Mouse (Mus musculus) layer of hippocampus, adult 8-10 months (tissue): ENCODE measurements around the gene Ncapg. TPM values are rescaled to one million over a fixed set of nuclear protein-coding genes. Genes with fewer than 3 reads are reported as not detected.

Experiments used
- DNase-seq, 2 experiments: peaks; one replicate each; pipeline ENCODE4 v3.0.0; 2022; ENCODE audit warnings: low spot score in 2 of 2
- total RNA-seq, 4 experiments: library from RNA; stranded (reverse); gene quantifications; 2 replicates each; pipeline ENCODE4 v1.2.4; 2022

Gene Ncapg
- total RNA-seq, 4 experiments from 2014 or later = 0.29 to 1.2 (median 0.39) TPM

DNA sequence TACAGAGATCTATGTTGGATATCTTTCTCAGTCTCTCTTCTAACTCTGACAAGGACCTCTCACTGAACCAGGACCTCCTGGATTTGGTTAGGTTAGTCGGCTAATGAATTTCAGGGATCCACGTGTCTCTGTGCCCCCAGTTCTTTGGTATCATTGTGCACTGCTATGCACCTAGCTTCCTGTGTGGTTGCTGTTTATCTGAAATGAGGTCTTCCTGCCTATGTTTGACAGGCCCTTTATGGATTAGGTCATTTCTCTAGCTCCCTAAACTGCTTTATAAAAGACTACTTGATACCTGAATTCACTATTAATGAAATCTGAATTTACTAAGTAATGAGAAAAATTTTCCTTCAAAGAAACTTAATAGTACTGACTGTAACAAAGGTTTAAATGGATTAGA, 21.1 kb downstream of the Ncapg start:
- DNase-seq = no peak

DNA sequence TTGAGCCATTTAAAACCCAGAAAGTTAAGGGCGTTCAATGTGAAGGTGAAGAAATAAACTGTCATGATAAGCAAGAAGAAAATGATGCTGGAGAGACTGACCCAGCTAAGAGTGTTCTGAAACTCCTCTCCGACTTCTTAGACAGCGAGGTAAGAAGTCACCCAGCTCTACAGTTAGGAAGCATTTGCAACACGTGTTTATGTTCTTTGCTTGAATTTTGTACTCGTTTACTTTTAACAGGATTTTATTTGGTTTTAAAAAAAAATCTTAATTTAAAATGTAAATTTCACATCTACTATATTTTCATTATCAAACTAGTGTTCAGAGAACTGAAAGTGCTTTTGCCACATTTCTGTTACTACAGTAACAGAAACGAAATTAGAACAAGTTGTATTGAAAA, 22.0 kb downstream of the Ncapg start:
- no peak for DNase-seq

DNA sequence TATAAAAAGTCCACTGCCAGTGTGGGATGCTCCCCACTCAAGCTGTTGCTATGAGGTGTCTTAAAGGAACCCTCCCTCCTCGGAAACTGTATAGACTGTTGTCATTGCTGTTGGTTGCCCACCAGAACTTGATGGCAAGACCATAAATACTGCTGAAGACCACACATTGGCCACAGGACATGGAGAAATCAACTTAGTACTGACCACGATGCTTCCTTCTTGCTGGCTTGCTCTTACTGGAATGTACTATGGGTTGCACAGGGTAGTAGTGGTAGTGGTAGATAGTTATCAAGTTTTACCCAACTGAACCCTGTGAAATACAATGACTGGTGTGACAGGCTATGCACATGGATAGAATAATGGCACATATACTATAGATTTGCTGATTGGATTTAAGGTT, 37.1 kb downstream of the Ncapg start:
- DNase-seq = no peak

DNA sequence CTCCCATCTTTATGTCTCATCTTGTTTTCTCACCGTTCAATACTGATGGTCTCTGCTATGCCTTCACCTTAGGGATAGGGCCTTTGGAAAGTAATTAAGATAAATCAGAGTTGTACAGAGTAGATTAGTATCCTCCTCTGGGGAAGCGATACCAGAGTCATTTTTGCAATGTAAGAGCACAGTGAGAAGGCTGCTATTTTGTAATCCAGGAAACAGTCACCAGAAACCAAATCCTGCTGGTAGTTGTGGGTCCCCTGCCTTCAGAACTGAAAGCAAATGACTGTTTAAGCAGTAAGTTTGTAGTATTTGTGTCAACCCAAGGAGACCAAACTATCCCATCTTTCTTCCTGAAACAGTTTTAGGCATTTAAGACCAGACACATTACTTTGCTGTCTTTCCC, 39.9 kb downstream of the Ncapg start:
- no peak for DNase-seq

DNA sequence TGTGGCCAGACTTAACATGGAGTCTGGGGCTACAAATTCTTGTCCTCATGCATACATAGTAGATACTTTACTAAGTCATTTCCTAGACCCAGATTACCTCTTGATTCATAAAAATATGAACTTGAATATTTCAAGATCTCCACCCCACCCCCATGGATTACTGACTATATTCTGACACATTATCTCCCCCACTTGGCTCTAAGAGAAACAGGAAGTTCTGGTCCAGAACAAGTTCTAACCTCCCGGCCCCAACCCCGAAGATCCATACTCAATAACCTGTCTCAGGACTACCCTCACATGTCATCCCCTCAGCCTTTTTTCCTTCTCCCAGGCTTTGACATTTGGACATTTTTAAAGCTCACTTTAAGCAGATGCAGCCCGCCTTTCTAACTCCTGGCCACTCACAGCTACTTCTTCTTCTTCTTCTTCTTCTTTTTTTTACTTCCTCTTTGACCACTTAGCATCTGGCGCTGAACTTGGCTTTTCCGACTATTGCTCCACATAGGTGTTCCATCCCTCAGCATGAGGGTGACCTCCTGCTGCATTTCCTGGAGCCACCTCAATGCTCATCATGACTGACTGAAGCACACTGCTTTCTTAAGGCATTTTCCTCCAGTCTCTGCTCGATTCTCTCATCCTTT, 49.2 kb downstream of the Ncapg start:
- DNase-seq = no peak

DNA sequence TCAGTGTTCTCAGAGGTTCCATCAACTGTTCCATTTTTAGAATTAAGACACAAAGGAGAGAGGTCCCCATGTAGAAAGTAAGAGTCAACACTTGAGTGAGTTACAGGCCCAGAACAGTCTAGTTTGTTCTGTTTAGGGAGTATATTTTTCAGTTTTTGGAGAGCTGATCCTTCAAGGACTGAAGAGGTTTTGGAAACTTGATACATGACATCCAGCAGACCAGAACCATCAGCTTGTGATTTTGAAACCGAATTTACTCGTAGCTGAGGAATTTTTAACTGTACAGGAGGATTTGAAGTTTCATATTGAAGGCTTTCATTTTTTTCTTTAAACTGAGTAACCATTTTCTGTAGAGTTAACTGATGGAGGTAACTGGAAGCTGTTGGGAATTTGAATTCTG, 64.0 kb downstream of the Ncapg start:
- DNase-seq = no peak

DNA sequence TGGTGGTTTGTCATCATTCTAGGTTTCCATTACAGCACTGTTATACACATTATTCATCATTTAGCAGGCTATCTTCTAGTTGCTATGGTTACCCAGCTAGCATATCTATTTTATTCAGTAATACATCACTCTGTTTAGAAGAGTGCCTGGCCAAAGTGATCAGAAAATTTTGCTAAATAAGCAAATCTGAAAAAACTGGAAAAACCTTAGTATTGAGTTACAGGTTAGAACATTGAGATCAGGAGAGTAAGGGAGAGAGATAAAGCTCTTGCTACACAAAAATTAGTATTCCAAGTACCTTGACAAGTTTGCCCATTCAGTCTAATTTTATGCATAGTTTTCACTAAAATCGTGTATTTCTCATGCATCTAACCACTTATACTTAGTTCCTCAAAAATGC, 68.2 kb downstream of the Ncapg start:
- no peak for DNase-seq

Other genes with a start within 250 kb of the Ncapg start
- 100 to 1,000 TPM; 206 to 221 (median 212) TPM for gene Qdpr, start 219.7 kb upstream of the Ncapg start, total RNA-seq
- under 1 TPM in 2 of 4 experiments, not detected in 2; 0.69 to 0.80 TPM for gene Clrn2, start 216.2 kb upstream of the Ncapg start, total RNA-seq
- gene Lap3, start 176.5 kb upstream of the Ncapg start, total RNA-seq = 10 to 100 TPM; 62.0 to 95.0 (median 71.4) TPM
- 100 to 1,000 TPM in 3 of 4 experiments, 10 to 100 TPM in 1; 88.0 to 105 (median 102) TPM for gene Med28, start 149.7 kb upstream of the Ncapg start, total RNA-seq
- gene Fam184b, start 30.3 kb upstream of the Ncapg start, total RNA-seq = 1 to 10 TPM; 5.4 to 9.0 (median 6.5) TPM
- 10 to 100 TPM; 29.6 to 35.3 (median 33.6) TPM for gene Lcorl, start 187.7 kb downstream of the Ncapg start, total RNA-seq